Mouse (Mus musculus) limb, embryonic 12.5 days (tissue): ENCODE results near the gene Fsip1. TPM values are rescaled to one million over a fixed set of nuclear protein-coding genes. Genes with fewer than 3 reads are reported as not detected.

Source experiments
- ATAC-seq: fragments of 200-750 bp; cut with Nextera tagmentation; 2 replicates; pipeline ENCODE4 v1.8.0; 2017; ENCODE audit warnings: low read depth, moderate TSS enrichment; ENCODE audit not compliant: insufficient number of reproducible peaks, insufficient read depth, low FRiP score, low TSS enrichment
- H3K27ac ChIP-seq: fragments of 300-500 bp; sonication (generic); 2 replicates; pipeline ENCODE4 v1.5.1; 2016; ENCODE audit warnings: mild to moderate bottlenecking, moderate library complexity
- H3K27me3 ChIP-seq: fragments of 300-500 bp; sonication (generic); 2 replicates; pipeline ENCODE4 v1.6.1; 2016; ENCODE audit warnings: mild to moderate bottlenecking, moderate library complexity
- H3K36me3 ChIP-seq: fragments of 300-500 bp; sonication (generic); 2 replicates; pipeline ENCODE4 v1.6.1; 2016; ENCODE audit warnings: mild to moderate bottlenecking, moderate library complexity
- H3K4me1 ChIP-seq: fragments of 300-500 bp; sonication (generic); replicated peaks from 2 replicates; pipeline ENCODE4 v1.6.1; 2016
- H3K4me2 ChIP-seq: fragments of 300-500 bp; sonication (generic); 2 replicates; pipeline ENCODE4 v1.6.1; 2016; ENCODE audit warnings: mild to moderate bottlenecking, moderate library complexity
- H3K4me3 ChIP-seq: fragments of 300-500 bp; sonication (generic); replicated peaks from 2 replicates; pipeline ENCODE4 v1.5.1; 2016; ENCODE audit warnings: mild to moderate bottlenecking
- H3K9ac ChIP-seq: fragments of 300-500 bp; sonication (generic); replicated peaks from 2 replicates; pipeline ENCODE4 v1.6.1; 2016; ENCODE audit warnings: mild to moderate bottlenecking, moderate library complexity
- H3K9me3 ChIP-seq: fragments of 300-500 bp; sonication (generic); 2 replicates; pipeline ENCODE4 v1.6.1; 2016; ENCODE audit warnings: mild to moderate bottlenecking, moderate library complexity
- WGBS: fragments of 180-500 bp; shearing (Covaris S2); methylation state at CpG from one replicate; pipeline ENCODE4 v1.1.7; 2016; 5-methylcytosine and 5-hydroxymethylcytosine counted together
- polyA plus RNA-seq: library from polyadenylated mRNA; unstranded; fragments of >200 nt; fragmentation: Nextera tagmentation; extraction: Ambion mirVana; gene quantifications from 2 replicates; pipeline ENCODE4 v1.2.1, GENCODE M21; 2016

The Fsip1 gene
- polyA plus RNA-seq, 1 experiment from 2014 or later = 0.76 TPM

DNA sequence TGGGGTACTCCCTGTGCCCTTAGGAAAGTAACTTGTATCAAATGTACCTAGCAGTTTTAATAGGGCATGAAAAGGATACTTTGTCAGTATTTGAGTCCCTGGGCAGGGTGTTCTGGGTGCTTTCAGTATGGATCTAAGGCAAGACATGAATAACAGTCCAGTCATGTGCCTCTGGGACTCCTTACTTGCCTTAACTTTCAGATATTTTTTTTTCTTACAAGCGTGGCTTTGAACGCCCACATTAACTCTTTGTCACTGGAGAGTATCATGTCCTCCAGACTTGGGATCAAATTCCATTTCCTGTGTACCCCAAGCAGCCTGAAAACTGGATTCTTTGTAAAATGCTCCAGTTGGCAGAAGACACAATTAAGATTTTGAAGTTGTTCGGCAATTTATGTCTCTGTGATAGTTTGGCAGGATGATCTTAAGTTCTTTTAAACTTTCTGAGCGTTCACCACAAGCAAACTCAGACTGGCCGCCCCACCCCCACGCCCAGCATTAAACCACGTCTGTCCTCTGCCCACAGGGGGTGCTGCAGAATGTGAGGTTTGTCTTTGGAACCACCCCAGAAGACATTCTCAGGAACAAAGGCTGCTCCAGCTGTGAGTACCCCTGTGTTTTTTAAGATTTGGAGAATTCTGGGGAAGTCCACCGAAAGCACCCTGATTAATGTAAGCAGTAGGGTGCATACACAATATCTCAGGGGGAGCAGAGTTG lies 142.8 kb downstream of the Fsip1 start:
- Histone ChIP-seq H3K36me3 (peaks cover 50% of the 10 kb centered on the region), H3K9ac (0 out of 2 replicates have a peak overlapping the region, but pooled peaks have one; percentile 72), H3K27ac (no peak overlapping the region), H3K4me2 (peak overlapping the region; percentile 68), H3K27me3 (peaks cover 16% of the 10 kb centered on the region), H3K9me3 (no peaks in the 10 kb centered on the region), H3K4me1 (peaks cover 58% of the 10 kb centered on the region), H3K4me3 (peak overlapping the region; percentile 61)
- 46% methylated on average over 8 of the region's 8 CpGs for WGBS
- ATAC-seq = no peak

- peak overlapping the region; percentile 61 for H3K4me3 ChIP-seq
- peaks cover 40% of the 10 kb centered on the region for H3K36me3 ChIP-seq
- H3K27ac ChIP-seq = no peak overlapping the region
- H3K4me1 ChIP-seq = peaks cover 58% of the 10 kb centered on the region
- peaks cover 16% of the 10 kb centered on the region for H3K27me3 ChIP-seq
- 69% methylated on average over 21 of the region's 21 CpGs for WGBS
- H3K9me3 ChIP-seq = no peaks in the 10 kb centered on the region
- H3K9ac ChIP-seq = peak overlapping the region; percentile 72; the same call in 1 of the 2 replicates
- ATAC-seq = no peak
- peak overlapping the region; percentile 68 for H3K4me2 ChIP-seq
Observed at GRCm38 (mm10) chr2:118112846-118113479, 143.8 kb downstream of the Fsip1 start.

DNA sequence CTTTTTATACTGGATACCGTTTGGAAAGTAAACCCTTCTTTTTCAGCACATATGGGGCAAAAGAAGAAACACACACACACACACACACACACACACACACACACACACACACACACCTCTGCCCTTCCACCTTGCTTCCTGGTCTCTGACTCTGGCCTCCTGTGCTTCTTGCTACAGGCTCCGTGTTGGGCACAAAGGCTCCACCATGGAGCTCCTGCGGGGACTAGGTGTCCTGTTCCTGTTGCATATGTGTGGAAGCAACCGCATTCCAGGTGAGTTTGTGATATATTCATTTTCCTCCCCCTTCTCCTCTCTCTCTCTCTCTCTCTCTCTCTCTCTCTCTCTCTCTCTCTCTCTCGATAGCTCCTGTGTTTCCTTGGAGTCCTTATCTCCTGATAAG lies 144.3 kb downstream of the Fsip1 start:
- Histone ChIP-seq H3K27me3 (peaks cover 16% of the 10 kb centered on the region), H3K27ac (no peak overlapping the region), H3K4me1 (peaks cover 58% of the 10 kb centered on the region), H3K4me3 (peak overlapping the region; percentile 61), H3K4me2 (peak overlapping the region; percentile 68), H3K9ac (peak overlapping the region; percentile 72), H3K36me3 (peaks cover 34% of the 10 kb centered on the region), H3K9me3 (no peaks in the 10 kb centered on the region)
- WGBS = 25% methylated on average over 5 of the region's 5 CpGs
- ATAC-seq = no peak

DNA sequence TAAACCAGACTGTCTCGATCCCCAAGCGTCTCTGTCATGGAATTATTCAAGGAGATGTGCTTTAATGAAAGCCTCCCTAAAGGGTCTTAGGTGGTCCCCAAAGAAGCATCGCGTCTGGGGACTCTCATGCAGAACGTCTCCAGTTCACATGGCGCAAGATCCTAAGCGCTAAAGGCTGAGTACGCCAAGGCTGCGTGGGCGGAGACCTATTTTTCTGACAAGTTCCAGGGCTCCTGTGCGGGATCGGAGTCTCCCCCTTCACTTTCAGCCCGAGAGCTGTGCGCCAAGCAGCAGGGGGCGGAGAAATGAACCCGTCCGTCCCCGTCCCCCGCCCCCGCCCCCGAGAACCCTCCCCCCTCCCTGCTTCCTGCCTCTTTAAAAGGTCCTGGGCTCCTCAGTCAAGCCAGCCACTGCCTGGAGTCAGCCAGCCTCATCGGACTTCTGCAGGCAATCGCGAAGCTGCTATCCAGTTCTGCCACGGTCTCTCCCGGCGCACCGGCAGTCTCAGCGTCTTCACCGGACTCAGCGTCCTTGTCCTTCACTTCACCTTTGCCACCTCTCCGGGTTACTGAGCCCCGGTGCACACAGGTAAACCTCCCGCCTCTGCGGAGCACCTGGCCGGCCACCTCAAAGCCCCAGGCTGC lies 145.2 kb downstream of the Fsip1 start, which contains the start of gene Thbs1:
TSS of gene Thbs1 (plus strand) at position 389 of the 644 bp plus-strand sequence.
- H3K36me3 ChIP-seq = peaks cover 26% of the 10 kb centered on the region
- no peaks in the 10 kb centered on the region for H3K9me3 ChIP-seq
- ATAC-seq = peak; percentile 82
- peak within 1 kb of the TSS; percentile 61 for H3K4me3 ChIP-seq
- H3K9ac ChIP-seq = peak within 1 kb of the TSS; percentile 72
- peak within 1 kb of the TSS; percentile 71 for H3K27ac ChIP-seq
- H3K4me1 ChIP-seq = peaks cover 54% of the 10 kb centered on the region
- WGBS = under 1% methylated on average over 36 of the region's 36 CpGs
- peak within 1 kb of the TSS; percentile 68 for H3K4me2 ChIP-seq
- H3K27me3 ChIP-seq = peaks cover 16% of the 10 kb centered on the region

GRCm38 (mm10) chr2:118111116-118111487 lies 145.7 kb downstream of the Fsip1 start:
- Histone ChIP-seq H3K9ac (peak overlapping the region; percentile 72), H3K27ac (peak overlapping the region; percentile 71), H3K36me3 (peaks cover 21% of the 10 kb centered on the region), H3K27me3 (peaks cover 16% of the 10 kb centered on the region), H3K4me1 (peaks cover 49% of the 10 kb centered on the region), H3K9me3 (no peaks in the 10 kb centered on the region), H3K4me2 (peak overlapping the region; percentile 68), H3K4me3 (peak overlapping the region; percentile 61)
- WGBS = under 1% methylated on average over 16 of the region's 16 CpGs
- ATAC-seq = peak; percentile 75

GRCm38 (mm10) chr2:118110225-118110915 lies 146.4 kb downstream of the Fsip1 start:
- 0 out of 2 replicates have a peak, but pooled peaks have one; percentile 9 for ATAC-seq
- Histone ChIP-seq H3K36me3 (peaks cover 14% of the 10 kb centered on the region), H3K27me3 (peaks cover 16% of the 10 kb centered on the region), H3K4me2 (peak overlapping the region; percentile 68), H3K9ac (peak overlapping the region; percentile 18; the same call in 1 of the 2 replicates), H3K4me3 (peak overlapping the region; percentile 61), H3K4me1 (peaks cover 42% of the 10 kb centered on the region), H3K9me3 (no peaks in the 10 kb centered on the region), H3K27ac (peak overlapping the region; percentile 51; the same call in 1 of the 2 replicates)
- 33% methylated on average over 17 of the region's 17 CpGs for WGBS

GRCm38 (mm10) chr2:118102169-118102568 lies 154.6 kb downstream of the Fsip1 start:
- Histone ChIP-seq H3K27ac (no peak overlapping the region), H3K9ac (no peak overlapping the region), H3K4me2 (no peak overlapping the region), H3K4me3 (no peak overlapping the region), H3K4me1 (peaks cover 17% of the 10 kb centered on the region), H3K9me3 (no peaks in the 10 kb centered on the region), H3K27me3 (no peaks in the 10 kb centered on the region), H3K36me3 (no peaks in the 10 kb centered on the region)
- 65% methylated on average over 4 of the region's 4 CpGs for WGBS
- ATAC-seq = no peak

DNA sequence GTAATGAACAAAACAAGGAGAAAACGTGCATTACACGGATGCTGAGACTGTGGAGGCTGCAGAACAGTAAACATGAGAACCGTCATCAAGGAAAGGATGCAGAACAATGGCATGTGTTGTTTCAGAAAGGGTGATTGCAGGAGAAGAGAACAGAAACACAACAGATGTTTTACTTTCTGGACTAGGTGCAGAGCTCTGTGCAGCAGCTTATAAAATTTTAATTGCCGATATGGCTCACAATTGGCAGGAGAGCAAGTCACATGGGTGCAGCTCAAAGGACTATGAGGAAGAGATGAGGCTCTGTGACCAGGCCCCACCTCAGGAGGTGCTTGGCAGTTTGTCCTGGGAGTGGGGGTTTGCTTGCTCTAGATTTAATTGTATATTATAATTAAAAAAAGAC lies 157.7 kb downstream of the Fsip1 start:
- no peaks in the 10 kb centered on the region for H3K9me3 ChIP-seq
- 24% methylated on average over 4 of the region's 4 CpGs for whole genome bisulfite sequencing
- H3K4me2 ChIP-seq = no peak overlapping the region
- H3K9ac ChIP-seq = no peak overlapping the region
- H3K4me3 ChIP-seq = no peak overlapping the region
- H3K36me3 ChIP-seq = no peaks in the 10 kb centered on the region
- H3K27me3 ChIP-seq = no peaks in the 10 kb centered on the region
- peak; percentile 88; the same call in 1 of the 2 replicates for ATAC-seq
- H3K27ac ChIP-seq = peak overlapping the region; percentile 83
- H3K4me1 ChIP-seq = peaks cover 17% of the 10 kb centered on the region

DNA sequence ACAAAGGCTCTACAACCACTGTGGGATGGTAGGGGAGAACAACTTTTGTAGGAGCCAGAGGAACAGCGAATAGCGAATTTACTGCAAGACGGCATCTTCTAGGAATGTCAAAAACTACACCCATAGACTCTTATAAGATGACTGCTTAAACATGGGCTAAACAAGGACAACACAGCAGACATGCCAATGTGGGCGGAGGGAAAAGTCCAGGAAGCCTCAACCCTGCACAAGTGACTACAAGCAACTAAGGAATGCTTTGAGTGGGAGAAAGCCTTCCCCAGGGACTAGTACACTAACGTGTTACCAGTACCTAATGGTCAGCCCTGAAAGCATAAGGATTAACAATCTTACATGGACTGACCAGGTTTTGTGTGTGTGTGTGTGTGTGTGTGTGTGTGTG lies 165.5 kb downstream of the Fsip1 start:
- H3K36me3 ChIP-seq = no peaks in the 10 kb centered on the region
- H3K27ac ChIP-seq = no peak overlapping the region
- ATAC-seq = no peak
- H3K4me3 ChIP-seq = no peak overlapping the region
- H3K4me2 ChIP-seq = no peak overlapping the region
- H3K9me3 ChIP-seq = no peaks in the 10 kb centered on the region
- WGBS = 82% methylated on average over 5 of the region's 5 CpGs
- no peaks in the 10 kb centered on the region for H3K4me1 ChIP-seq
- no peaks in the 10 kb centered on the region for H3K27me3 ChIP-seq
- no peak overlapping the region for H3K9ac ChIP-seq

DNA sequence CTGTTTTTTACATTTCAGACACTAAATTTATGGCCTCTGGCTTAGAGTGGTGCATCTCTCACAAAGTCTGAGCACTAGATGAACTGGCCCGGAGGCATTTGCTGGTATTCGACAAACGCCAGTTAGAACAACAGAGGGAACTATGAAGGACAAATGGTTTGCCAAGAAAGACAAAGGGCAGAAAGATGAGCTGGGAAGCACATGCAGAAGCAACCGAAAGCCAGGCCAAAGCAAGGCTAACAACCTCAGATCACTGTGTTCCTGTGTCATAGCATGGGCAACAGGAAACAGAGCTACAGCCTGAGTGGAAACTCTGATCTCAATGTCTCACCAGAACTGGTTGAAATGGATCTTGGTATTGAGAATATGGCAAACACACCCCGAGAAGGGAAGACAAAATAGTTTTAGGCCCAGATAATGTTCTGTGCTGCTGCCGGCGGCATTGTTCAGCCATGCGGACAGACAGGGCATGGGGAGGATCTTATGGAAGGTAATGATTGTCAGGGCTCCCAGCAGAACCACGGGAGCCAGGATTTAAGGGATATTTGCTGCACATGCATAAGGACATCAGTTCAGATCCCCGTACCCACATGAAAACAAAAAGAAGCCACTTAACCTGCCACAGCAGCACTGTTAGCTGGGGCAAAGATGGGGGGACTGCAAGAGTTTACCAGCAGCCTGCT lies 169.6 kb downstream of the Fsip1 start:
- H3K4me1 ChIP-seq = no peaks in the 10 kb centered on the region
- no peak overlapping the region for H3K9ac ChIP-seq
- ATAC-seq = no peak
- H3K4me2 ChIP-seq = no peak overlapping the region
- no peak overlapping the region for H3K4me3 ChIP-seq
- H3K27me3 ChIP-seq = no peaks in the 10 kb centered on the region
- H3K36me3 ChIP-seq = no peaks in the 10 kb centered on the region
- 83% methylated on average over 10 of the region's 10 CpGs for WGBS
- H3K9me3 ChIP-seq = no peaks in the 10 kb centered on the region
- H3K27ac ChIP-seq = no peak overlapping the region
